Mouse (Mus musculus): ENCODE data around the gene C2cd3. TPM values are rescaled to one million over a fixed set of nuclear protein-coding genes. Genes with fewer than 3 reads are reported as not detected.

The C2cd3 gene
- polyA plus RNA-seq, 1 experiment from 2014 or later, result 38.9 TPM

DNA sequence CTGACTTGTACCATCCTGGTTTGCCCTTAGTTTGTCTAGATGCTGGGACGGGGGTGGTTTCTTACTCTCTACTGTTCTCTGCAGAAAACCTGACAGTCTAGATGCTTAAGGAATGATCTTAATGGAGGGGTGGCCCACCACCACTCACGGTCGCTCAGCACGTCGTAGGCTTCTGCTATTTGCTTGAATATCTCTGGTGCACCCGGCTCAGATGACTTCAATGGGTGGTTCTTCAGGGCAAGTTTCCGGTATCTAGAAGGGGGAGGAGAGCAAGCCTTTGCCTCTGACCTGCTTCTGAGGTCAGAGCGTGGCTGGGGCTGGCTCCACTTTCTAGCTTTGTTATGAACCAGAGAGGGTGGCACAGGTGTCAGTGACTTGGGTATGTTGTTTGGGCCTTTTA is 139.6 kb downstream of the C2cd3 start:
- 81% methylated on average over 8 of the region's 8 CpGs for WGBS

DNA sequence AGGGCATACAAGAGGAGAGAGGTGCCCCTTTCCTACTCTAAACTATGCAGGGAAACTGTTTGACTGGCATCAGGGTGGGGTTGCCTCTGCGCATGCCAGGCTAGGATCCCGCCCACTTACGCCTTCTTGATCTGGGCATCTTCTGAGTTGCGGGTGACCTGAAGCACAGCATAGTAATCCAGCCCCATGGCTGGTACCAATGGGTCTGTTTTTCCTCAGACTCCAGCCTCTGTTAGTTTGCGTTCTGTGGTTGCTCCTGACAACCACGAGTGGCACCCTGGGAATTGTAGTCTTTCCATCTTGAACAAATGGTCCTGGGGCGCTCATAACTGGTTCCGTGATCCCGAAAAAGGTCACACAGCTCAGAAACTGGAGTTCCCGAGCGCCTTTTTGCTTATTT is 142.5 kb downstream of the C2cd3 start, which contains the start of gene Dnajb13:
TSS of gene Dnajb13 (minus strand) at position 388 of the 400 bp plus-strand sequence.
- WGBS, result 49% methylated on average over 11 of the region's 11 CpGs
- DNase-seq (ENCODE audit: extremely low spot score, low spot score), result no peak
- H3K27ac ChIP-seq, result no peak within 1 kb of the TSS
- H3K36me3 ChIP-seq (replicated peaks), result no peaks in the 10 kb centered on the region
- no peak within 1 kb of the TSS for H3K4me3 ChIP-seq
- H3K27me3 ChIP-seq (ENCODE audit: poor library complexity, severe bottlenecking), result no peaks in the 10 kb centered on the region
- H3K4me1 ChIP-seq, result 0 out of 2 replicates have a peak, but pooled peaks cover 5% of the 10 kb centered on the region
- no peaks in the 10 kb centered on the region for H3K9me3 ChIP-seq

More for the DNA sequence above, 139.6 kb downstream of the C2cd3 start:
- H3K4me3 ChIP-seq, result no peak overlapping the region
- H3K4me1 ChIP-seq, result 0 out of 2 replicates have a peak, but pooled peaks cover 5% of the 10 kb centered on the region
- H3K27ac ChIP-seq, result no peak overlapping the region
- H3K36me3 ChIP-seq (replicated peaks), result no peaks in the 10 kb centered on the region
- no peak for DNase-seq (ENCODE audit: extremely low spot score, low spot score)
- H3K9me3 ChIP-seq, result no peaks in the 10 kb centered on the region
- no peaks in the 10 kb centered on the region for H3K27me3 ChIP-seq (ENCODE audit: poor library complexity, severe bottlenecking)

Other genes starting within 250 kb of the C2cd3 start
- 22.7 and 24.7 TPM in 2 replicates for gene Lipt2, start 213.0 kb upstream of the C2cd3 start, polyA plus RNA-seq (2016; fragmentation: Nextera tagmentation; extraction: Ambion mirVana)
- gene Kcne3, start 195.7 kb upstream of the C2cd3 start, polyA plus RNA-seq (2016; fragmentation: Nextera tagmentation; extraction: Ambion mirVana), result 6.5 and 10.0 TPM in 2 replicates
- 3.1 and 3.7 TPM in 2 replicates for gene Pgm2l1, start 144.8 kb upstream of the C2cd3 start, polyA plus RNA-seq (2016; fragmentation: Nextera tagmentation; extraction: Ambion mirVana)
- gene P4ha3, start 86.7 kb upstream of the C2cd3 start, polyA plus RNA-seq (2016; fragmentation: Nextera tagmentation; extraction: Ambion mirVana), result 0.27 and 0.81 TPM in 2 replicates
- 80.2 and 84.3 TPM in 2 replicates for gene Ppme1, start 74 bp downstream of the C2cd3 start, polyA plus RNA-seq (2016; fragmentation: Nextera tagmentation; extraction: Ambion mirVana)
- gene Ucp3, start 100.8 kb downstream of the C2cd3 start, polyA plus RNA-seq (2016; fragmentation: Nextera tagmentation; extraction: Ambion mirVana), result not detected in 2 replicates
- 78.7 and 93.9 TPM in 2 replicates for gene Ucp2, start 121.1 kb downstream of the C2cd3 start, polyA plus RNA-seq (2016; fragmentation: Nextera tagmentation; extraction: Ambion mirVana)
- gene Dnajb13, start 142.7 kb downstream of the C2cd3 start, polyA plus RNA-seq (2016; fragmentation: Nextera tagmentation; extraction: Ambion mirVana), result 0.26 and 0.30 TPM in 2 replicates
- gene Coa4, start 164.8 kb downstream of the C2cd3 start, polyA plus RNA-seq (2016; fragmentation: Nextera tagmentation; extraction: Ambion mirVana), result 20.4 and 20.6 TPM in 2 replicates
- gene Rab6a, start 235.2 kb downstream of the C2cd3 start, polyA plus RNA-seq (2016; fragmentation: Nextera tagmentation; extraction: Ambion mirVana), result 83.8 and 83.9 TPM in 2 replicates
- gene Mrpl48, start 236.1 kb downstream of the C2cd3 start, polyA plus RNA-seq (2016; fragmentation: Nextera tagmentation; extraction: Ambion mirVana), result 55.8 and 56.6 TPM in 2 replicates

Measured in forebrain, embryonic 10.5 days (tissue).